Mouse (Mus musculus) liver, postnatal 0 days (tissue): ENCODE data around the gene Safb. TPM values are rescaled to one million over a fixed set of nuclear protein-coding genes. Genes with fewer than 3 reads are reported as not detected.
A peak's percentile ranks its signal among the peaks of the same experiment; 100 is the strongest.

ENCODE experiments used
- ATAC-seq: fragments of 200-750 bp; cut with Nextera tagmentation; 2 replicates; pipeline ENCODE4 v1.8.0; 2017; ENCODE audit warnings: mild to moderate bottlenecking, moderate library complexity
- DNase-seq: peaks from one replicate; pipeline ENCODE4 v3.0.0-alpha.2; 2016
- H3K27ac ChIP-seq: fragments of 300-500 bp; sonication (generic); 2 replicates; pipeline ENCODE4 v1.5.1; 2014; ENCODE audit warnings: antibody characterized with exemption, moderate library complexity, mild to moderate bottlenecking, low read depth
- H3K27me3 ChIP-seq: fragments of 300-500 bp; sonication (generic); 2 replicates; pipeline ENCODE4 v1.6.1; 2014; ENCODE audit warnings: low read length, control low read depth, mixed read lengths; ENCODE audit not compliant: insufficient read depth
- H3K36me3 ChIP-seq: fragments of 300-500 bp; sonication (generic); replicated peaks from 2 replicates; pipeline ENCODE4 v1.6.1; 2014; ENCODE audit warnings: mild to moderate bottlenecking, control low read depth, low read length, moderate library complexity, mixed read lengths; ENCODE audit not compliant: insufficient read depth
- H3K4me1 ChIP-seq: fragments of 300-500 bp; sonication (generic); 2 replicates; pipeline ENCODE4 v1.6.1; 2014; ENCODE audit warnings: antibody characterized with exemption, mild to moderate bottlenecking, control low read depth; ENCODE audit not compliant: insufficient read depth
- H3K4me2 ChIP-seq: fragments of 300-500 bp; sonication (generic); 2 replicates; pipeline ENCODE4 v1.6.1; 2014; ENCODE audit warnings: low read depth, mild to moderate bottlenecking, low read length, moderate library complexity, mixed read lengths
- H3K4me3 ChIP-seq: fragments of 300-500 bp; sonication (generic); 2 replicates; pipeline ENCODE4 v1.5.1; 2014; ENCODE audit warnings: low read depth, low read length
- H3K9ac ChIP-seq: fragments of 300-500 bp; sonication (generic); replicated peaks from 2 replicates; pipeline ENCODE4 v1.6.1; 2014; ENCODE audit warnings: mild to moderate bottlenecking, moderate library complexity
- H3K9me3 ChIP-seq: fragments of 300-500 bp; sonication (generic); 2 replicates; pipeline ENCODE4 v1.6.1; 2016; ENCODE audit warnings: mild to moderate bottlenecking, control low read depth, low read length, mixed read lengths
- CTCF ChIP-seq: sonication (generic); IDR thresholded peaks from 2 replicates; pipeline ENCODE4 v1.5.1; 2016; ENCODE audit warnings: antibody characterized with exemption, low read depth
- EP300 ChIP-seq: IDR thresholded peaks from 2 replicates; pipeline ENCODE4 v1.6.1; 2016; ENCODE audit warnings: antibody characterized with exemption, low read depth, mild to moderate bottlenecking
- WGBS: fragments of 180-500 bp; shearing (Covaris S2); extraction: QIAGEN DNeasy Blood & Tissue Kit; methylation state at CpG from one replicate; pipeline ENCODE4 v1.1.7; 2014; ENCODE audit not compliant: insufficient replicate concordance; 5-methylcytosine and 5-hydroxymethylcytosine counted together
- polyA plus RNA-seq: library from polyadenylated mRNA; unstranded; fragments of >200 nt; fragmentation: Nextera tagmentation; extraction: Ambion mirVana; gene quantifications from 2 replicates; pipeline ENCODE4 v1.2.1, GENCODE M21; 2015

Safb gene
- polyA plus RNA-seq, 1 experiment from 2014 or later, result 28.4 TPM

- WGBS, result 78% methylated on average over 4 of the region's 4 CpGs
- Histone ChIP-seq H3K27ac (no peak overlapping the region), H3K9me3 (no peaks in the 10 kb centered on the region), H3K36me3 (no peaks in the 10 kb centered on the region), H3K27me3 (no peaks in the 10 kb centered on the region), H3K4me1 (no peaks in the 10 kb centered on the region), H3K4me2 (no peak overlapping the region), H3K4me3 (no peak overlapping the region), H3K9ac (no peak overlapping the region)
- DNase-seq (peak; percentile 8), ATAC-seq (no peak)
- TF ChIP-seq EP300 (no peak), CTCF (no peak)
These were observed 36.0 kb upstream of the Safb start for GRCm38 (mm10) chr17:56548605-56549105.

DNA sequence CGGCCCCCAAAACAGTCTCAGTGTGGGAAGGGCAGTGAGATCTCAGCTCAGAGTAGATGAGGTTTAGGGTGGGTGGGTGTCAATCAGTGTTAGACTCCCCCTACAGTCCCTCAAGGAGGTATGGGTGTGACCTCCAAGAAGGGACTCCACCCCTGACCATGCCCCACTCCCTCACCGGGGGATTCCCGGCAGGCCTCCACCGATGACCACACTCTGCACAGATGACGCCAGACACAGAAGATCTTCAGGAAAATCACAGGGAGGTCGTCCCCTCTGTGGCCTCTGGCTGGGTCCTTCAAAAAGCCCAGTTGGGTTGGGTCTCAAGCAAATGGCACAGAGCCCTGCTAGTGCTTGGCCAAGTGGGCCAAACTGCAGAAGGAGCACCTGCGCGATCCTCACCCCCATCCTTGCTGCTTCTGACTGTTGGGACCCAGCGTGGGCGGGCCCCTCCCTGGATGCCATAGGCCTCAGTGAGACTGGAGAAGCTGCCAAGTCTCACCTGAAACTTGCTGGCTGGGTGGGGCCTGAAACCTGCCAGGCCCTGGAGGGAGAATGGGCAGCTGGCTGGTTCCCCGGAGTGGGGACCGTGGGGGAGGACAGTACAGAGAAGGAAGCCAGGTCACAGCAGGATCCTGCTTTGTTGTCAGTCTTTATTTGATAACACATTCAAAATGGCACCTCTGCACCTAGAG is 33.7 kb upstream of the Safb start:
- H3K4me2 ChIP-seq, result no peak overlapping the region

GRCm38 (mm10) chr17:56551841-56552581 is 32.6 kb upstream of the Safb start:
- DNase-seq (no peak), ATAC-seq (no peak)
- no peak overlapping the region for H3K27ac ChIP-seq
- H3K36me3 ChIP-seq, result no peaks in the 10 kb centered on the region
- no peak overlapping the region for H3K9ac ChIP-seq
- H3K4me2 ChIP-seq, result no peak overlapping the region
- 83% methylated on average over 6 of the region's 6 CpGs for WGBS
- H3K4me1 ChIP-seq, result no peaks in the 10 kb centered on the region
- no peaks in the 10 kb centered on the region for H3K9me3 ChIP-seq
- H3K4me3 ChIP-seq, result no peak overlapping the region
- no peaks in the 10 kb centered on the region for H3K27me3 ChIP-seq
- no peak for TF ChIP-seq CTCF
- TF ChIP-seq EP300, result no peak

More for the DNA sequence above, 33.7 kb upstream of the Safb start:
- WGBS, result 74% methylated on average over 12 of the region's 12 CpGs
- Histone ChIP-seq H3K4me1 (no peaks in the 10 kb centered on the region), H3K9ac (no peak overlapping the region), H3K36me3 (no peaks in the 10 kb centered on the region), H3K27ac (no peak overlapping the region), H3K9me3 (no peaks in the 10 kb centered on the region), H3K27me3 (no peaks in the 10 kb centered on the region), H3K4me3 (no peak overlapping the region)
- no peak for DNase-seq
- TF ChIP-seq CTCF (no peak), EP300 (no peak)
- no peak for ATAC-seq

GRCm38 (mm10) chr17:56552781-56553363 is 31.8 kb upstream of the Safb start:
- Histone ChIP-seq H3K27ac (no peak overlapping the region), H3K9ac (no peak overlapping the region), H3K36me3 (no peaks in the 10 kb centered on the region), H3K4me1 (no peaks in the 10 kb centered on the region), H3K27me3 (no peaks in the 10 kb centered on the region), H3K4me3 (no peak overlapping the region), H3K9me3 (no peaks in the 10 kb centered on the region), H3K4me2 (no peak overlapping the region)
- DNase-seq (peak; percentile 76), ATAC-seq (peak; percentile 43; the same call in 1 of the 2 replicates)
- WGBS, result 53% methylated on average over 5 of the region's 5 CpGs
- TF ChIP-seq EP300 (no peak), CTCF (peak; percentile 99)

DNA sequence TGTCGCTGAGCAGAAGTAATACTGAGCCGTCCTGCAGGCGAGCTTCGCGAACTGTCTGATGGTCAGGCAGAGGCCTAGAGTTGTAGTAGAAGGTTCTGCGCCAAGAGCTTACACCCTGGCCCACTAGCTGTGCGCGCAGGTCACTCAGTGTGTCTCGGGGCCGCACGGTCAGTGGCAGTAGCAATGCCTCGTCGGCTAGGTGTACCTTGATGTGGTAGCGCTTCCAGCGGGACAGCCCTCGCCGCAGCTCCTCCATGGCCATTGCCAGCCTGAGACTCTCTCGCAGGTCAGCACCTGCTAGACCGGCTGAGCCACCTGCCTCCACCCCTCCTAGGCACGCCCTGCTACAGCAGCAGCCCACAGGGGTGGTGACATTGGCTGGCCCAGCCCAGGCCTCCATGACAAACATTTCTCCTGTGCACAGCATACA is 30.5 kb upstream of the Safb start, which contains the start of gene Gm20219:
Gene Gm20219 (minus strand): TSS at position 266 of the 430 bp plus-strand sequence.
- Histone ChIP-seq H3K36me3 (no peaks in the 10 kb centered on the region), H3K4me1 (no peaks in the 10 kb centered on the region), H3K4me2 (no peak within 1 kb of the TSS), H3K27me3 (no peaks in the 10 kb centered on the region), H3K9me3 (no peaks in the 10 kb centered on the region), H3K27ac (no peak within 1 kb of the TSS), H3K4me3 (no peak within 1 kb of the TSS), H3K9ac (no peak within 1 kb of the TSS)
- TF ChIP-seq EP300 (no peak), CTCF (no peak)
- DNase-seq (no peak), ATAC-seq (no peak; the same call in 1 of the 2 replicates)
- 70% methylated on average over 20 of the region's 20 CpGs for WGBS

- 12% methylated on average over 3 of the region's 3 CpGs for WGBS
- Histone ChIP-seq H3K27me3 (no peaks in the 10 kb centered on the region), H3K9ac (no peak overlapping the region), H3K36me3 (peaks cover 26% of the 10 kb centered on the region), H3K4me2 (no peak overlapping the region), H3K27ac (no peak overlapping the region), H3K4me3 (no peak overlapping the region), H3K4me1 (no peaks in the 10 kb centered on the region), H3K9me3 (no peaks in the 10 kb centered on the region)
- DNase-seq (peak; percentile 76), ATAC-seq (no peak)
- TF ChIP-seq EP300 (no peak), CTCF (peak; percentile 86)
These were observed 26.2 kb upstream of the Safb start for GRCm38 (mm10) chr17:56558448-56558847.
